ENCODE assay signal across 20 mouse cellular contexts in the genomic region with DNA sequence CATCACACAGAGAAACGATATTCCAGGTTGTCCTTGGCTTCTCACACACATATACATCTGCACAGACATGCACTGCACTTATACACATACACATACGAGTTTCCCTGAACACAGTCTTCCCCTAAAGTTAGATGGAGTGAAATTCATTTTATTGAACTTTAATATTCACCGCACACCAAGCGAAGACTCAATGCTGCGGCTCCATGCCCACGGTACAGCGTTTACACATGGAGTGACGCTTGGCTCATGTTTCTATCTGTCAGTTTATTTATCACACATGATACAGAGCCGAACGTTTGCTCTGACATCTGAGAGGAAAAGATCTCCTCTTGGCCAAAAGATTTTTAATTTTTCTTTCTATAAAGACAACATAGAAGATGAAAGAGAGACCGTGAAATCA.
DNase-seq lines count a peak whose midpoint lies in the region; ATAC-seq and TF ChIP-seq lines count a peak whose summit lies in the region.
"Had no signal": no experiment of that assay in that cellular context is flagged by ENCODE, and none has a peak within 500 bp of the region (broad histone marks: within the 10 kb centered on the region; RNA-seq: fewer than 3 reads in every experiment).

No protein-coding gene starts in this region.

- peaks cover 3% of the 10 kb centered on the region in 2 experiments; a peak in 2 of 4 replicates for H3K4me1 ChIP-seq in heart, embryonic 14.5 days (ENCODE audit: control insufficient read depth in 2 of 2, insufficient read depth in 2 of 2, low read length in 2 of 2)
- H3K4me1 ChIP-seq in heart, embryonic 11.5 days (ENCODE audit: control insufficient read depth, insufficient read depth, low read length), result no peaks in the 10 kb centered on the region
- H3K4me1 ChIP-seq in lung, embryonic 14.5 days (ENCODE audit: insufficient read depth), result peaks cover 11% of the 10 kb centered on the region; the same call in 1 of the 2 replicates
- peaks cover 29% of the 10 kb centered on the region for H3K4me1 ChIP-seq in limb, embryonic 13.5 days
- H3K4me1 ChIP-seq: embryonic facial prominence, embryonic 12.5 days; forebrain, embryonic 15.5 days; heart, embryonic 15.5 days; hindbrain, embryonic 15.5 days had no signal

- no peaks in the 10 kb centered on the region for H3K27me3 ChIP-seq in heart, embryonic 14.5 days (ENCODE audit: control insufficient read depth, insufficient read depth, low read length)
- no peaks in the 10 kb centered on the region for H3K27me3 ChIP-seq in heart, embryonic 11.5 days (ENCODE audit: control insufficient read depth, insufficient read depth, low read length)
- H3K27me3 ChIP-seq in lung, embryonic 14.5 days (ENCODE audit: insufficient read depth, low read length), result no peaks in the 10 kb centered on the region
- peaks cover 2% of the 10 kb centered on the region for H3K27me3 ChIP-seq in limb, embryonic 13.5 days
- H3K27me3 ChIP-seq: embryonic facial prominence, embryonic 12.5 days; forebrain, embryonic 15.5 days; heart, embryonic 15.5 days; hindbrain, embryonic 15.5 days had no signal

- no peak for ATAC-seq in heart, embryonic 14.5 days (ENCODE audit: insufficient number of reproducible peaks, insufficient read depth, low FRiP score, low read depth)
- no peak for ATAC-seq in heart, embryonic 11.5 days (replicated peaks; ENCODE audit: insufficient number of reproducible peaks, low FRiP score, low TSS enrichment)
- ATAC-seq in lung, embryonic 14.5 days (ENCODE audit: insufficient read depth), result peak; percentile 76
- peak; percentile 49; the same call in 1 of the 2 replicates for ATAC-seq in limb, embryonic 13.5 days (ENCODE audit: low FRiP score, low read depth)
- ATAC-seq: CD4-positive, CD25-positive, alpha-beta regulatory T cell, adult 4 months; forebrain, embryonic 15.5 days had no signal

- no peak overlapping the region for H3K4me3 ChIP-seq in heart, embryonic 14.5 days (ENCODE audit: control insufficient read depth in 1 of 2, insufficient read depth in 1 of 2, low read depth in 1 of 2, low read length in 2 of 2)
- no peak overlapping the region for H3K4me3 ChIP-seq in heart, embryonic 11.5 days (ENCODE audit: low read depth, low read length)
- no peak overlapping the region for H3K4me3 ChIP-seq in lung, embryonic 14.5 days (ENCODE audit: low read depth, low read length)
- no peak overlapping the region for H3K4me3 ChIP-seq in limb, embryonic 13.5 days
- H3K4me3 ChIP-seq: embryonic facial prominence, embryonic 12.5 days; forebrain, embryonic 15.5 days; heart, adult 2 months; heart, embryonic 15.5 days; hindbrain, embryonic 15.5 days had no signal

- H3K9me3 ChIP-seq in heart, embryonic 14.5 days (ENCODE audit: control insufficient read depth, low read length), result peaks cover 4% of the 10 kb centered on the region; the same call in 1 of the 2 replicates
- H3K9me3 ChIP-seq in heart, embryonic 11.5 days (replicated peaks; ENCODE audit: control insufficient read depth, low read length), result no peaks in the 10 kb centered on the region
- H3K9me3 ChIP-seq in lung, embryonic 14.5 days (ENCODE audit: low read depth, low read length), result no peaks in the 10 kb centered on the region
- peaks cover 5% of the 10 kb centered on the region; the same call in 1 of the 2 replicates for H3K9me3 ChIP-seq in limb, embryonic 13.5 days
- H3K9me3 ChIP-seq: embryonic facial prominence, embryonic 12.5 days; forebrain, embryonic 15.5 days; heart, embryonic 15.5 days; hindbrain, embryonic 15.5 days had no signal

- peak overlapping the region; percentile 5; the same call in 1 of the 2 replicates for H3K4me2 ChIP-seq in heart, embryonic 14.5 days (ENCODE audit: low read length)
- H3K4me2 ChIP-seq in heart, embryonic 11.5 days, result no peak overlapping the region
- no peak overlapping the region for H3K4me2 ChIP-seq in lung, embryonic 14.5 days
- H3K4me2 ChIP-seq in limb, embryonic 13.5 days (replicated peaks), result no peak overlapping the region
- H3K4me2 ChIP-seq: embryonic facial prominence, embryonic 12.5 days; forebrain, embryonic 15.5 days; heart, embryonic 15.5 days; hindbrain, embryonic 15.5 days had no signal

- TF ChIP-seq CTCF in lung, embryonic 14.5 days (IDR thresholded peaks at IDR 0.05; ENCODE audit: low read depth), result no peak

- H3K36me3 ChIP-seq in heart, embryonic 14.5 days (ENCODE audit: control insufficient read depth, insufficient read depth, low read length), result no peaks in the 10 kb centered on the region
- no peaks in the 10 kb centered on the region for H3K36me3 ChIP-seq in heart, embryonic 11.5 days (ENCODE audit: control insufficient read depth, insufficient read depth, low read length)
- no peaks in the 10 kb centered on the region for H3K36me3 ChIP-seq in lung, embryonic 14.5 days (ENCODE audit: insufficient read depth)
- no peaks in the 10 kb centered on the region for H3K36me3 ChIP-seq in limb, embryonic 13.5 days
- H3K36me3 ChIP-seq: embryonic facial prominence, embryonic 12.5 days; forebrain, embryonic 15.5 days; G1E; heart, embryonic 15.5 days; hindbrain, embryonic 15.5 days had no signal

- DNase-seq in embryo, embryonic 11 days, result peak; percentile 17
- DNase-seq in embryo, embryonic 9.5 days (ENCODE audit: extremely low spot score), result no peak
- peak; percentile 68 for DNase-seq in lung, embryonic 14.5 days
- no peak for DNase-seq in lung, postnatal 14 days
- DNase-seq: adrenal gland, adult 8-10 months; adrenal gland, postnatal 36 days; B cell, adult 2 months; cerebellum, adult 2 months; cerebellum, postnatal 10 days; gastrocnemius, postnatal 36 days; heart, adult 2 months had no signal

- WGBS in heart, embryonic 14.5 days, result 37% methylated on average over 11 of the region's 11 CpGs
- 47% methylated on average over 11 of the region's 11 CpGs for WGBS in heart, embryonic 11.5 days (ENCODE audit: insufficient replicate concordance)
- WGBS in lung, embryonic 14.5 days, result 13% methylated on average over 11 of the region's 11 CpGs
- WGBS in limb, embryonic 13.5 days, result 49% methylated on average over 11 of the region's 11 CpGs

- H3K9ac ChIP-seq in heart, embryonic 14.5 days (ENCODE audit: low read length), result no peak overlapping the region
- no peak overlapping the region for H3K9ac ChIP-seq in heart, embryonic 11.5 days (ENCODE audit: low read depth, low read length)
- no peak overlapping the region for H3K9ac ChIP-seq in lung, embryonic 14.5 days
- H3K9ac ChIP-seq in limb, embryonic 13.5 days, result no peak overlapping the region
- H3K9ac ChIP-seq: embryonic facial prominence, embryonic 12.5 days; forebrain, embryonic 15.5 days; heart, embryonic 15.5 days; hindbrain, embryonic 15.5 days had no signal

- no peak overlapping the region for H3K27ac ChIP-seq in heart, embryonic 14.5 days (replicated peaks in 1 of 2; ENCODE audit: control insufficient read depth in 1 of 2, insufficient read depth in 1 of 2, low read depth in 2 of 2, low read length in 2 of 2)
- H3K27ac ChIP-seq in heart, embryonic 11.5 days (ENCODE audit: low read depth, low read length), result no peak overlapping the region
- no peak overlapping the region; the same call in 1 of the 2 replicates for H3K27ac ChIP-seq in lung, embryonic 14.5 days (ENCODE audit: low read depth)
- H3K27ac ChIP-seq in limb, embryonic 13.5 days, result no peak overlapping the region
- H3K27ac ChIP-seq: embryonic facial prominence, embryonic 12.5 days; forebrain, embryonic 15.5 days; heart, adult 2 months; heart, embryonic 15.5 days; hindbrain, embryonic 15.5 days had no signal

Comparison
In these comparisons a context has a peak if more than half of its experiments do, and no peak if none do; other contexts are left out.
1. DNase-seq: peak in embryo, embryonic 11 days (single experiment) and lung, embryonic 14.5 days (single experiment); none in embryo, embryonic 9.5 days (single experiment) and lung, postnatal 14 days (single experiment).
2. ATAC-seq: peak in lung, embryonic 14.5 days (single experiment) and limb, embryonic 13.5 days (single experiment); none in heart, embryonic 14.5 days (single experiment) and heart, embryonic 11.5 days (single experiment).